Mouse (Mus musculus) CH12.LX (cell line): ENCODE results near the gene Ufsp1. TPM values are rescaled to one million over a fixed set of nuclear protein-coding genes. Genes with fewer than 3 reads are reported as not detected.

ENCODE experiments used
- DNase-seq: peaks from one replicate; pipeline ENCODE4 v3.0.0-alpha.2; 2013; ENCODE audit errors: extremely low read depth
- H3K27ac ChIP-seq: 2 replicates; pipeline ENCODE4 v1.5.1; 2012; ENCODE audit warnings: low read depth, mild to moderate bottlenecking, control low read depth, moderate library complexity; ENCODE audit not compliant: insufficient read depth
- H3K27me3 ChIP-seq: replicated peaks from 2 replicates; pipeline ENCODE3; 2012; ENCODE audit warnings: inconsistent platforms
- H3K36me3 ChIP-seq, 2 experiments: replicated peaks in 1 of 2; 2 replicates each; pipeline versions ENCODE3 to v1.6.1; 2012; ENCODE audit warnings: inconsistent platforms in 1 of 2, low read length in 1 of 2, mild to moderate bottlenecking in 1 of 2, mixed read lengths in 1 of 2, moderate library complexity in 1 of 2; ENCODE audit not compliant: control insufficient read depth in 1 of 2, insufficient read depth in 1 of 2
- H3K4me1 ChIP-seq, 2 experiments: 2 replicates each; pipeline ENCODE4 v1.6.1; 2012; ENCODE audit warnings: inconsistent platforms in 1 of 2, moderate library complexity in 1 of 2; ENCODE audit not compliant: insufficient read depth in 2 of 2, control insufficient read depth in 1 of 2
- H3K4me2 ChIP-seq: 2 replicates; pipeline ENCODE4 v1.6.1; 2012; ENCODE audit warnings: low read depth, mild to moderate bottlenecking, control low read depth; ENCODE audit not compliant: poor library complexity, insufficient read depth, severe bottlenecking
- H3K4me3 ChIP-seq, 3 experiments: fragments of 150-350 bp in 1 of 3; sonication (generic) in 1 of 3; replicated peaks in 1 of 3; 2 replicates each; pipeline versions ENCODE3 to v1.5.1; 2011 to 2012; ENCODE audit warnings: low read depth in 2 of 3, low read length in 2 of 3, mild to moderate bottlenecking in 2 of 3, moderate library complexity in 2 of 3, control low read depth in 1 of 3, improper control_type of control experiment in 1 of 3, inconsistent platforms in 1 of 3, mixed read lengths in 1 of 3; ENCODE audit not compliant: poor library complexity in 1 of 3
- H3K79me2 ChIP-seq: replicated peaks from 2 replicates; pipeline ENCODE4 v1.6.1; 2012; ENCODE audit warnings: mild to moderate bottlenecking, moderate library complexity; ENCODE audit not compliant: control insufficient read depth, poor library complexity, insufficient read depth, severe bottlenecking; ENCODE audit errors: extremely low read depth
- H3K9ac ChIP-seq: 2 replicates; pipeline ENCODE4 v1.6.1; 2012; ENCODE audit warnings: low read depth, mild to moderate bottlenecking, control low read depth, moderate library complexity; ENCODE audit not compliant: insufficient read depth
- H3K9me3 ChIP-seq: replicated peaks from 2 replicates; pipeline ENCODE3; 2012; ENCODE audit warnings: low read length, inconsistent platforms, mixed read lengths
- CHD2 ChIP-seq: IDR thresholded peaks from 2 replicates; pipeline ENCODE4 v1.6.1; 2011; ENCODE audit warnings: low read length, improper control_type of control experiment
- CTCF ChIP-seq, 2 experiments: IDR thresholded peaks in 1 of 2; conservative IDR thresholded peaks in 1 of 2; 2 replicates each; pipeline ENCODE4 v1.5.1; 2011 to 2012; ENCODE audit warnings: low read depth in 2 of 2, low read length in 2 of 2, improper control_type of control experiment in 1 of 2, inconsistent platforms in 1 of 2, mild to moderate bottlenecking in 1 of 2, moderate library complexity in 1 of 2
- JUN ChIP-seq: IDR thresholded peaks from 2 replicates; pipeline ENCODE4 v1.6.1; 2011; ENCODE audit warnings: low read depth, mild to moderate bottlenecking, low read length, improper control_type of control experiment, moderate library complexity; ENCODE audit not compliant: insufficient read depth
- JUND ChIP-seq: conservative IDR thresholded peaks from 2 replicates; pipeline ENCODE4 v1.6.1; 2011; ENCODE audit warnings: low read depth, low read length, improper control_type of control experiment
- KAT2A ChIP-seq: IDR thresholded peaks from 2 replicates; pipeline ENCODE4 v1.6.1; 2012; ENCODE audit warnings: low read length, improper control_type of control experiment, inconsistent platforms; ENCODE audit not compliant: insufficient replicate concordance
- MAFK ChIP-seq: IDR thresholded peaks from 2 replicates; pipeline ENCODE4 v1.6.1; 2011; ENCODE audit warnings: low read length, improper control_type of control experiment; ENCODE audit not compliant: insufficient replicate concordance
- MAX ChIP-seq: IDR thresholded peaks from 2 replicates; pipeline ENCODE4 v1.6.1; 2011; ENCODE audit warnings: low read length, improper control_type of control experiment
- MEF2A ChIP-seq: IDR thresholded peaks from 2 replicates; pipeline ENCODE4 v1.6.1; 2014; ENCODE audit warnings: low read depth, mild to moderate bottlenecking, inconsistent platforms, low read length, improper control_type of control experiment, borderline replicate concordance
- NELFE ChIP-seq: IDR thresholded peaks from 2 replicates; pipeline ENCODE4 v1.6.1; 2011; ENCODE audit warnings: low read depth, low read length, improper control_type of control experiment
- NRF1 ChIP-seq: IDR thresholded peaks from 2 replicates; pipeline ENCODE4 v1.6.1; 2014; ENCODE audit warnings: low read depth, mild to moderate bottlenecking, inconsistent platforms, low read length, improper control_type of control experiment, moderate library complexity
- PAX5 ChIP-seq: IDR thresholded peaks from 2 replicates; pipeline ENCODE4 v1.6.1; 2012; ENCODE audit warnings: low read length, inconsistent platforms, mixed read lengths
- RCOR1 ChIP-seq: conservative IDR thresholded peaks from 2 replicates; pipeline ENCODE4 v1.6.1; 2012; ENCODE audit warnings: low read depth, mild to moderate bottlenecking, inconsistent platforms, low read length, improper control_type of control experiment
- SMC3 ChIP-seq: IDR thresholded peaks from 2 replicates; pipeline ENCODE4 v1.6.1; 2011; ENCODE audit warnings: low read depth, low read length, improper control_type of control experiment
- TCF12 ChIP-seq: IDR thresholded peaks from 2 replicates; pipeline ENCODE4 v1.6.1; 2014; ENCODE audit warnings: low read depth, mild to moderate bottlenecking, inconsistent platforms, low read length, improper control_type of control experiment
- USF2 ChIP-seq: conservative IDR thresholded peaks from 2 replicates; pipeline ENCODE4 v1.6.1; 2011; ENCODE audit warnings: low read depth, low read length, improper control_type of control experiment
- ZNF384 ChIP-seq: IDR thresholded peaks from 2 replicates; pipeline ENCODE4 v1.6.1; 2012; ENCODE audit warnings: low read depth, low read length, improper control_type of control experiment, inconsistent platforms
- dilution Hi-C: fragments of 300-500 bp; cut with MboI; formaldehyde crosslinking; loops from 2 replicates; pipeline ENCODE4 v1.14.3; 2020; ENCODE audit warnings: low sequenced_read_pairs; ENCODE audit not compliant: extremely low pct_unique_long_range_greater_than_20kb, extremely low pct_ligation_motif_present
- in situ Hi-C: fragments of 300-500 bp; cut with MboI; formaldehyde crosslinking; loops from 3 replicates; pipeline ENCODE4 v1.14.3; 2019; ENCODE audit warnings: low sequenced_read_pairs, low pct_ligation_motif_present, low pct_unique_long_range_greater_than_20kb, mixed read lengths
- polyA plus RNA-seq: library from polyadenylated mRNA; unstranded; fragments of >175 nt; gene quantifications from 2 replicates; pipeline ENCODE4 v1.2.1, GENCODE M21; 2012; ENCODE audit warnings: low read depth; ENCODE audit not compliant: insufficient read length
- total RNA-seq, 2 experiments: library from RNA; depleted of rRNA; stranded (reverse); fragments of 300-350 nt in 1 of 2; fragments of >200 nt in 1 of 2; gene quantifications; 2 replicates each; pipeline ENCODE4 v1.2.3; 2012 to 2014

The Ufsp1 gene
- total and polyA plus RNA-seq, 3 experiments: 0.91 to 5.2 (median 2.9) TPM

DNA sequence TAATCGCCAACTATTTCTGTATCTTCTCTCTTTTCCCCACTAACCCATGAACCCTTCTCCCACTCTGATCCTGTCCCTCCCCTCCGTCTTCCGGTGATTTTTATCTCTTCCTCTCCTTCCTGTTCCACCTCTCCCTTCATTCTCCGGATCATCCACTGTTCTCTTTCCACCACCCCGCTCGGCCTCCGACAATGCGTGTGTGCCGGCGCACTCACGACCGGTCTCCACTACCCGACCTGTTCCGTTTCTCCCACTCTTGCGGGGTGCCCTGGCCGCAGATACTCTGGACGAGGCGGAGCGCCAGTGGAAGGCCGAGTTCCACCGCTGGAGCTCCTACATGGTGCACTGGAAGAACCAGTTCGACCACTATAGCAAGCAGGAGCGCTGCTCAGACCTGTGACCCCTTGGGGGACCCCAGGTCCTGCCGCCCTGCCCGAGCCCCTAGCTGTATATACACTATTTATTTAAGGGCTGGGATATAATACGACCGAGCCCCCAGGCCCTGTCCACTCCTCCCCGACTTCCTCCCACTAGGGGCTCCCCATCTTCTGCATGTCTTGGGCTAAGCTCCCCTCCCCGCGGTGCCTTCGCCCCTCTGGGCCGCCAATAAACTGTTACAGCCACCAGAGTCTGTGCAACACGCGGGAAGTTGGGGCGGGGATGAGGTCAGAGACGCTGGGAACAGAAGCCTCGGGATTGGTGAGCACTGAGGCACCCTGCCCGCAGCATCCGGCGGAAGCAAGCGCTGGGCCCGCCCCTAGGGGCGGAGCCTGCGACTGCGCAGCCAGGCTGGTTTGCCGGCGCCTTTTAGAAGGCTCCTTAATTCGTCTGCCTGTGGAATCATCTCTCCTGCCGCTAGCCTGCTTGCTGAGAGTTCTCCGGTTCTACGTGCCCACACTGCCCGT, at the start of gene Ufsp1 (continued):
- TF ChIP-seq NRF1: peak; percentile 91

DNA sequence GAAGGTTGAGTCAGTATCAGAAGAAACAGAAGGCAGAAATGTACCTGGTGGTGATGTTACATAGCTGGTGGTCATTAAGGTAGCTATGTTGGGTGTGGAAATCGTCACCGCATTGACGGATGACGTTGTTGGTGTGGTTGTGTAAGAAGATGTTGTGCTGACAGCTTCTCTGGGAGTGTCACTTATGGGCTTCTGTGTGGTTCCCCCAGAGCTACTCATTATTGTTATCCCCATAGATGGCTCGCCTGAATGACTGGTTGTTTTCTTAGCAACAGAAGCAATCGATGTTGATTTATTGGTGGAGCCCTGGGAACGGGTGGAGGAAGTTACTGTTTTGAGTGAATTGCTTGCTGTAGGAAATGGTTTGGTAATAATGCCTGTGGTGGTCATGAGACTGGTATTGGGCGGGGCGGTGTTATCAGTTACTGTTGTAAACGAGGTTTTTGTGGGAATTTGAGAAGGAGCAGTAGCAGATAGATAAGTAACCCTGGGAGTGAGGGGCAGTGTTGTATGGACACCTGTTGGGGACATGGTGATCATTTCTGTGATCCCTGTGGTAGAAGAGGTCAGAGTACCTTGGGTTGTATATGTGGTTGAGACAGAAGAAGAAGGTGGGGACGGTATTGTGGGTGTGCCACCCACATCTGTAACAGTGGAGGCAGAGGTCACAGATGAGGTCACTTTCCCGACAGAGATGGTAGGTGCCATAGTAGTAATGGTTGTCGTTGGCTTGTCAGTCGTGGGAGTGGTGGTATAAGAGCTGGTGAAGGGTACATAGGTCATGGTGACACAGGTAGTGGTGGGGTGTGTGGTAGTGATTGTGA, 30.3 kb upstream of the Ufsp1 start:
- H3K9ac ChIP-seq: no peak overlapping the region
- in situ Hi-C loops: no loop called here
- no peaks in the 10 kb centered on the region for H3K9me3 ChIP-seq
- DNase-seq: no peak
- no peaks in the 10 kb centered on the region for H3K36me3 ChIP-seq
- H3K27ac ChIP-seq: no peak overlapping the region
- H3K79me2 ChIP-seq: no peaks in the 10 kb centered on the region
- peaks cover 2% of the 10 kb centered on the region for H3K27me3 ChIP-seq
- no peak overlapping the region for H3K4me2 ChIP-seq
- TF ChIP-seq CTCF (conservative IDR thresholded peaks at IDR 0.05 in 1 of 2, IDR thresholded peaks at IDR 0.05 in 1 of 2; ENCODE audit: low read depth in 2 of 2, low read length in 2 of 2) (no peak), NELFE (no peak), USF2 (no peak), MAFK (no peak), TCF12 (no peak), MAX (no peak), JUND (no peak), ZNF384 (no peak), CHD2 (no peak), RCOR1 (no peak), PAX5 (no peak), JUN (no peak)
- dilution Hi-C loops: no loop called here
- H3K4me3 ChIP-seq: no peak overlapping the region
- no peaks in the 10 kb centered on the region for H3K4me1 ChIP-seq

DNA sequence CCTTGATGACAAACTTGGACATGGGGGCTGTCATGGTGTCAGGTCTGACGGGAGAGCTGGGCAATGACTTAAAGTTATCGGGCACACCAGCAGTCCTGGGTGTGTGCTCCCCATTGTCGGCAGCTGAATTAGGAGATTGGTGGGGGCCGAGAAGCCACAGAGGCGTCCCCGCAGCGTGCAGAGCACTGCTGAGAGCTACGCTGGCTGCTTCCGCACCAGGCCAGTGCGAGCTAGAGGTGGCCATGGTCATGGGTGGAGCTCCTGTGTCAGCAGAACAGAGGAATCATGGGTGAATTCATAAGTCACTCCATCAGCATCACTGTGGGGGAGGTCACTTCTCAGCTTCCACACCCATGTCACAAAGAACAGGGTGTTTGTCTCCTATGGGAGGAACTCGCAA, 29.6 kb upstream of the Ufsp1 start:
- in situ Hi-C loops: no loop called here
- Histone ChIP-seq H3K9ac (no peak overlapping the region), H3K79me2 (no peaks in the 10 kb centered on the region), H3K4me3 (no peak overlapping the region), H3K9me3 (no peaks in the 10 kb centered on the region), H3K27me3 (peaks cover 2% of the 10 kb centered on the region), H3K4me1 (no peaks in the 10 kb centered on the region), H3K27ac (no peak overlapping the region), H3K36me3 (no peaks in the 10 kb centered on the region), H3K4me2 (no peak overlapping the region)
- dilution Hi-C loops: no loop called here
- TF ChIP-seq MEF2A (no peak), PAX5 (no peak), SMC3 (no peak), KAT2A (no peak)
- no peak for DNase-seq
